Mouse (Mus musculus) C2C12 (cell line): Measurements from ENCODE around the gene Padi6. TPM values are rescaled to one million over a fixed set of nuclear protein-coding genes. Genes with fewer than 3 reads are reported as not detected.

ENCODE experiments used
- H3K27me3 ChIP-seq: one replicate; pipeline ENCODE4 v1.6.1; 2011; ENCODE audit not compliant: control insufficient read depth, insufficient read depth, insufficient read length
- H3K36me3 ChIP-seq: one replicate; pipeline ENCODE4 v1.6.1; 2011; ENCODE audit not compliant: control insufficient read depth, insufficient read depth
- H3K4me3 ChIP-seq: one replicate; pipeline ENCODE4 v1.5.1; 2011; ENCODE audit warnings: mild to moderate bottlenecking, control low read depth; ENCODE audit not compliant: poor library complexity, insufficient read depth, severe bottlenecking
- H3K79me2 ChIP-seq: one replicate; pipeline ENCODE4 v1.6.1; 2011; ENCODE audit not compliant: control insufficient read depth, insufficient read depth
- H3K79me3 ChIP-seq: one replicate; pipeline ENCODE4 v1.6.1; 2011; ENCODE audit warnings: low read depth, control low read depth
- H3ac ChIP-seq: one replicate; pipeline ENCODE3; 2011; ENCODE audit warnings: low read depth; ENCODE audit not compliant: control insufficient read depth, insufficient read length
- CEBPB ChIP-seq: IDR thresholded peaks from one replicate; pipeline ENCODE4 v1.6.1; 2011; ENCODE audit warnings: low read depth, mild to moderate bottlenecking, control low read depth, moderate library complexity
- CTCF ChIP-seq: IDR thresholded peaks from one replicate; pipeline ENCODE4 v1.5.1; 2011; ENCODE audit not compliant: control insufficient read depth, insufficient read depth, insufficient read length
- FOSL1 ChIP-seq: IDR thresholded peaks from one replicate; pipeline ENCODE4 v1.8.0; 2011; ENCODE audit warnings: mild to moderate bottlenecking, low read length; ENCODE audit not compliant: poor library complexity, insufficient read depth, severe bottlenecking
- MAX ChIP-seq: IDR thresholded peaks from one replicate; pipeline ENCODE4 v1.6.1; 2011; ENCODE audit warnings: mild to moderate bottlenecking, control low read depth
- MYOD1 ChIP-seq: IDR thresholded peaks from one replicate; pipeline ENCODE4 v1.6.1; 2011; ENCODE audit warnings: low read depth; ENCODE audit not compliant: control insufficient read depth, insufficient read length
- MYOG ChIP-seq: IDR thresholded peaks from one replicate; pipeline ENCODE4 v1.6.1; 2011; ENCODE audit not compliant: control insufficient read depth, insufficient read length; ENCODE audit errors: extremely low read depth
- USF1 ChIP-seq: IDR thresholded peaks from one replicate; pipeline ENCODE4 v1.6.1; 2011; ENCODE audit warnings: low read depth, mild to moderate bottlenecking, control low read depth, moderate library complexity
- polyA plus RNA-seq: library from polyadenylated mRNA; unstranded; fragments of >200 nt; fragmentation: generic; extraction: Trizol; gene quantifications from one replicate; pipeline ENCODE4 v1.2.1, GENCODE M21; 2012; ENCODE audit warnings: missing spikeins

Padi6 gene
- polyA plus RNA-seq, 1 experiment = not detected

DNA sequence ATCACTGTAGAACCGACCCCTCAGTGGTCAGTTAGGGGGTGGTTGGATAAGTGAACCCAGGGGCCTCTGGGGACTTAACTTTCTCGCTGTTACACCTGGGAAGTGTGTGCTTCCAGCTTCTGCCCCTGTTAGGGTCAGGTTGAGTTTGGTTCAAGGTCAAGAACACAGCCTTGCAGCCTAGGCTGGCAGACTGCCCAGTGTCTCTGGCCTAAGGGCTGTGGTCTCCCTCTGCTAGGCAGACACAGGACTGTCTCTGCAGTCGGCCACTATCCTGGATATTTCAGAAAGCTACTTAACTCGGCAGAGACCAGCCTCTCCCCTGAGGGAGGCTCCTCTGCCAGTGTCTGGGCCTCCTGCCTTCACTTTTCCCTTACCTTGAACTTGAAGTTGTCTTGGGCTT lies 38.3 kb downstream of the Padi6 start:
- Histone ChIP-seq H3K36me3 (peaks cover 50% of the 10 kb centered on the region), H3K79me2 (peaks cover 71% of the 10 kb centered on the region), H3K4me3 (no peak overlapping the region), H3K27me3 (no peaks in the 10 kb centered on the region), H3ac (peak overlapping the region; percentile 4), H3K79me3 (peaks cover 61% of the 10 kb centered on the region)
- no peak for TF ChIP-seq USF1
- TF ChIP-seq FOSL1 = no peak
- TF ChIP-seq MAX = no peak
- no peak for TF ChIP-seq MYOG
- TF ChIP-seq MYOD1 = no peak
- no peak for TF ChIP-seq CEBPB

DNA sequence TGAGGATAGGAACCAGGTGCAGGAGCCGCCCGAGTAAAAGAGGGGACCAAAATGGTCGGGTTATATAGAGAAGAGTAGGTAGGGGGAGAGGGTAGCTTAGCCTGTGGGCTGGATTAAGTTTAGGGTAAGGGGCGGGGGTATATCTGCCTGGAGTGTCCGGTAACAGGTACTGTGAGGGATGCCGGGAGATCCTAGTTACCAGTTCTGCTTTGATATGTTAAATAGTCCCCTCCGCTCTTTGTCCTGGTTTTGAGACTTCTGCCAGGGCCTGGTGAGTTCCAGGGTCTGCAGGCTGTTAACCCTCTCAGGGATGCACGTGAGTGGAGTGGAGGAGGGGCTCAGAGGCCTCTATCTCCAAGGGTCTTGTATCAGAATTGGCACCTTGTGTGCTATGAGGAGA lies 38.8 kb downstream of the Padi6 start:
- Histone ChIP-seq H3K79me3 (peaks cover 56% of the 10 kb centered on the region), H3K27me3 (no peaks in the 10 kb centered on the region), H3K36me3 (peaks cover 45% of the 10 kb centered on the region), H3K4me3 (peak overlapping the region; percentile 85), H3ac (peak overlapping the region; percentile 7), H3K79me2 (peaks cover 66% of the 10 kb centered on the region)
- TF ChIP-seq CEBPB (no peak), CTCF (no peak), FOSL1 (no peak), MYOG (no peak), MYOD1 (no peak)

DNA sequence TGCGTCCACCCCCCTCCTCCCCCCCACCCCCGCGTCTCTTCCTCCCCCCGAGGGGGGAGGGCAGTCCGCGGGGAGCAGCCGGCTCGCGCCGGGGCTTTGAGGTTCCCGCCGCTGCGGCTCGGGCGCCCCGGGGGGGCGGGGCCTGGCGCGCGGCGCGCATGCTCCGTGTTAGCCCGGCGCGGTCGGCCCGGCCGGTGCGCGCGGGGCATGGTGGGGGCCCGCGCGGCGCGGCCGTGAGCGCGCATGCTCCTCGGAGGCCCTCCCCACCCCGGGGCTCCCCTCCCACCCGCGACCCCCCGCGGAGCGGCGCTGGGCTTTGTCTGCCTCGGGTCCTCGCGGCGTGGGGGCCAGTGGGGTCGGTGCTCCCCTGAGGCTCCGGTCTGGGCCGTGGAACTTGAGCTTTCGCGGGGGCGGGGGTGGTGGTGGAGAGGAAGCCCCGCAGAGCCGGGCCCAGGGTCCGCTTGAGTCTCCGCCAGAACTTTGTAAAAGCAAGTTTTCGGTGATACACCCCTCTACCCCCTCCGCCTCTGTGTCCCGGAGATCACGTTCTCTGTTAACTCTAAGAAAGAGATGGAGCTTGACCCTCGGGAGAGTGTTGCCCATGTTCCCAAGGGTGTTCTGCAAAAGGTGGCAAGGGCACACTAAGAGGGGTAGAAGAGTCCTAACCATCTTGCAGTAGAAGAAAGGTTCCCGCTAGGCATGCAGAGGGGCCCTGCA lies 39.7 kb downstream of the Padi6 start:
- Histone ChIP-seq H3K79me2 (peaks cover 57% of the 10 kb centered on the region), H3K36me3 (peaks cover 36% of the 10 kb centered on the region), H3K27me3 (no peaks in the 10 kb centered on the region), H3ac (peak overlapping the region; percentile 88), H3K79me3 (peaks cover 51% of the 10 kb centered on the region), H3K4me3 (peak overlapping the region; percentile 85)
- TF ChIP-seq MYOG = no peak
- TF ChIP-seq FOSL1 = no peak
- no peak for TF ChIP-seq CEBPB
- TF ChIP-seq MYOD1 = no peak
- no peak for TF ChIP-seq MAX
- TF ChIP-seq USF1 = no peak
- no peak for TF ChIP-seq CTCF

DNA sequence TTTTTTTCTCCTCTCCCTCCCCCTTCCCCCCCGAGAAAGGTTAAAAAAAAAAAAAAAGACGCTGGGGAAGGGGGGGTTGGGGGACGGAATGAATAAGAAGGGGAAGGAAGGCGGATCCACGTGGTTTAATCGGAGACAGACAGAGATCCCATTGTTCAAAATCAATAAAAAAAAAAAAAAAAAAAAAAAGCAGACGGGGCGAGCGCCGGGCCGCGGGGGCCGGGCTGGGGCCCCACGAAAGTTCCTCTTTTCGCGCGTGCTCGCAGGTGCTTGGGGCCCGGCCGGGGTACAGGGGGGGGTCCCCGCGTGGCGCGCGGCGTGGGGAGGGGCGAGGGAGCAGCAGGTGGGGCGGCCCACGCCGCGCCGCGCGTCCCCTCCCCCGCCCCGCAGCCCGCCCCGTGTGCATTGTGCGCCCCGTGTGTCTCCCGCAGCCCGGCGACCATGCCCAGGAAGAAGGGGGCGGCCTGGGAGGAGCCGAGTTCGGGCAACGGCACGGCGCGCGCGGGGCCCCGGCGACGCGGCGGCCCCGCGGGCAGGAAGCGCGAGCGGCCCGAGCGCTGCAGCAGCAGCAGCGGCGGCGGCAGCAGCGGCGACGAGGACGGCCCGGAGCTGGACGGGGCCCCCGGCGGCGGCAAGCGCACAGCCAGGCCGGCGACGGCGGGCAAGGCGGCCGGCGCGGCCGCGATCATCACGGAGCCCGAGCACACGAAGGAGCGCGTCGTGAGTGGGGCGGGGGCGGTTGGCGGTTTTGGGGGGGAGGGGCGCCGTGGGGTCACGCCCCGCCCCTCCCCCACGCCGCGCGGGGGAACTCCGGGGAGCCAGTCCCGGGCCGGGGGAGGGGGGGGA lies 40.5 kb downstream of the Padi6 start:
- peak overlapping the region; percentile 85 for H3K4me3 ChIP-seq
- H3K79me2 ChIP-seq = peaks cover 49% of the 10 kb centered on the region
- peaks cover 30% of the 10 kb centered on the region for H3K36me3 ChIP-seq
- H3K79me3 ChIP-seq = peaks cover 43% of the 10 kb centered on the region
- TF ChIP-seq MYOD1 = no peak
- no peak for TF ChIP-seq MAX
- no peak for TF ChIP-seq MYOG
- TF ChIP-seq USF1 = no peak
- TF ChIP-seq CTCF = no peak
- TF ChIP-seq FOSL1 = no peak
- TF ChIP-seq CEBPB = no peak
- H3ac ChIP-seq = peak overlapping the region; percentile 86
- H3K27me3 ChIP-seq = no peaks in the 10 kb centered on the region

DNA sequence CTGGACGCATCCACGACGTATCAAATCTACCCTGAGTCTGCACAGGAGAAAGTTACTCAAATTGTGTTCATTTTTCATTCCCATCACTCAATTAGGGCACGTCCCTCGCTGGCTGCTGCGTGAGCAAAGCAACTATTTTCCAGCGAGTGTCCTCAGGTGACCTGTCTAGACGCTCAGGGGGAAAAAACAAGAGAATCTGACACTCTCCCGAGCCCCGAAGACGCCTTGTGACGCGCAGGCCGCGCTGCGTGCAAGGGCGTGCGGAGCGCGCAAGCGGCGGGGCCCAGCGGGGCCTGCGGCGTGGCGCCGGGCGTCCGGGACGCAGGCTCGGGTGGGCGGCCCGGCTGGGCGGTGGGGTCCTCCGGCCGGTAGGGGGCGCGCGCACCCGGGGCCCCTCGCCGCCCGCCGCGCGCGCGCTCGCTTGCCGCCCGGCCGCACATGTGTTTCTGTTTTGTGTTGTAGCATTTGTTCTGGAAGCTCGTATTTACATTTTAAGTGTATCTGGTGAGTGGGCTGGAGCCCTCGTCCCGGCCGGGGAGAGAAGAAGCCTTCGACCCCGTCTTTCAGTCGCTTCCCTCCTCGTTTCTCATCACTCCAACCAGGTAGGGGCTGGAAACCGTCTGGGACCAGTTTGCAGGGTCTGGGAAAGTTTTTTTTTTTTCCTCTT lies 41.3 kb downstream of the Padi6 start:
- Histone ChIP-seq H3K79me3 (peaks cover 35% of the 10 kb centered on the region), H3K27me3 (no peaks in the 10 kb centered on the region), H3ac (peak overlapping the region; percentile 82), H3K79me2 (peaks cover 41% of the 10 kb centered on the region), H3K36me3 (peaks cover 23% of the 10 kb centered on the region), H3K4me3 (peak overlapping the region; percentile 85)
- no peak for TF ChIP-seq CEBPB
- no peak for TF ChIP-seq USF1
- TF ChIP-seq MYOD1 = no peak
- peak; percentile 98 for TF ChIP-seq CTCF
- no peak for TF ChIP-seq FOSL1
- peak; percentile 85 for TF ChIP-seq MAX
- no peak for TF ChIP-seq MYOG
